Mouse (Mus musculus): ENCODE data around the gene Btbd19. TPM values are rescaled to one million over a fixed set of nuclear protein-coding genes. Genes with fewer than 3 reads are reported as not detected.

Btbd19 gene
- 19.8 and 24.4 TPM in 2 replicates for polyA plus RNA-seq (2012; rRNA removed; ENCODE audit: low replicate concordance)

DNA sequence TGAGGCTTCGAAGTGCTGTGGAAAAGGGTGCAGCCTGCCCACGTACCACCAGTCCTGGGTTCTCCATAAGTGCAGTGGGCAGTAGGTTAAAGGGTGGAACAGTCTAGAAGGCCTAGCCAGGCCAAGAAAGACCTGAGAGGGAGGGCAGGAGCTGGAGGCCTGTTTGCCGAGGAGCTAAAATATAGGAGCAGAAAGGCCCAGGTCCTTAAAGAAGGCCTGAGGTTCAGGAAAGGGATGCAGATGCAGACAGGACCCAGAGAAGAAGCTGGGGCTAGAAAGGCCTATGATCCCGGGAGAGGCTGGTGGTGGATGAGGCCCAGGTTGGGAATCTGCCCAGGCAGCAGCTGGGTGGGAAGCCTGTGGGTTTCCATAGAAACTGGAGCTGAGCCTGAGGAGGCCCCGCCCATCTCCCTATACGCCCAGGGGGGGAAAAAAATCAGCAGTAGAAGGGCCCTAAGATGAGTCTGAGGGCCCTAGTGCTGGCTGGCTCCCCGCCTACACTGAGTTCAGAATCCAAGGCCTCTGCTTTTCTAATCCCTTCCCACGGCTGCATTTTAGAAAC, at the start of gene Btbd19:
Gene Btbd19, minus strand, starts transcription at position 378 of the 562 bp plus-strand sequence.

DNA sequence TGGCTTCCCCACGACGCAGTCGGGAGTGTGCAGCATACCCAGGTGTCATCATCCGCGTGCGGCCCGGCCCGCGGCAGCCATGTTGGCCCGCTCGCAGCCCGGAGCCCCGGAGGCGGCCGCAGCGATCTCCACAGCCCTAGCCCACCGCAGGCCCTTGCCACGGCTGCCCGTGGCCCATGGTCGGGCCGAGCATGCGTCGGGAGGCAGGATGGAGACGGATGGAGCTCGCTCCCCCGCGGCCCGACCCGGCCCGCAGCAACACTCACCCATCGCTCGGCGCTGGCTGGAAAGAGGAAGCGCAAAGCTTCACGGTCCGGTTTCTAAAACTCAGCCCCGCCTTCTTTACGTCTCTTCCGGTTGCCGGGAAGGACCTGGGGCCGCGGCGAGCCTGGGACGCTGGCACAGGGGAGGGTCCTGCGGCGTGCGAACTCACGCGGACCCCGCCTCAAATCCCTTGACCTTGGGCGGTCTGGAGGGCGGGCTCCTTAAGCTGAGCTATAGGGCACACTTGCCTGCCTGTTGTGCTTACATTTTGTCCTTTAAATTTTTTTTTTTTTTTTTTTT, 30.3 kb upstream of the Btbd19 start, which contains the start of gene Rps8:
Gene Rps8, minus strand, starts transcription at position 452 of the 564 bp plus-strand sequence.

DNA sequence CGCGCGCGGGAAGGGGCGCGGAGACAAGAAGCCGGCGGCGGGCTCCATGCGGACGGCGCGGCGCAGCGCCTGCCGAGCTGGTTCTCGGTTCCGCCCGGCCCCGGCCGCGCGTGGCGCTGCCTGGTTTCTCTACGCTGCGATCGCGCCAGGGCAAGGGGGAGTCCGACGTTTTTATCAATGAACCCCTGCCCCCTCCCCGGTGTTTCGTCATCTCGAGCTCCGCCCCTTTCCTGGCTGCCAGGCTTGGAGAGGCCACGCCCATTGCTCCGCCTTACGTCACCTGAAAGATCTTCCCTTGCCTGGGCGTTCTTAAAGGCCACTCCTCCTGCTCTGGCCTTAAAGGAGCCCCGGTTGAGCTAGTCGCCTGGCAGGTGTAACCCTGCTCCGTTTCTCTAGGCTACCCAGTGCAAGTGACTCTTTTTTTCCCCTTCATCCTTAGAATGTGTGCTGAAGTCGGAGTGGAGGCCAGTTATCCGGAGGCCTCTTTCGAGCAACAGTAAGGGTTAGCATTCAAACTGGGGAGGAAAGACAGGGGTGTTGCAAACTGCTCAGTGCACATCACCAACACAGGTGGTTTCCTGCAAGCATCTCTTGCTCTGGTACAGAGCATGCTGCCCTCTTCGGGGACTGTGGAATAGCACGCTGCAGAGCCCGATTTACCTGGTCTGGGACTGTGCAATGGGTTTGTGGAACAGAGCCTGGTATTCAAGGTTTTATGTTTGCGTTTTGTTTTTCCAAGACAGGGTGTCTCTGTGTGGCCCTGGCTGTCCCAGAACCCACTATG, 8.5 kb upstream of the Btbd19 start, which contains the start of gene Plk3:
Gene Plk3, minus strand, starts transcription at position 147 of the 784 bp plus-strand sequence.

DNA sequence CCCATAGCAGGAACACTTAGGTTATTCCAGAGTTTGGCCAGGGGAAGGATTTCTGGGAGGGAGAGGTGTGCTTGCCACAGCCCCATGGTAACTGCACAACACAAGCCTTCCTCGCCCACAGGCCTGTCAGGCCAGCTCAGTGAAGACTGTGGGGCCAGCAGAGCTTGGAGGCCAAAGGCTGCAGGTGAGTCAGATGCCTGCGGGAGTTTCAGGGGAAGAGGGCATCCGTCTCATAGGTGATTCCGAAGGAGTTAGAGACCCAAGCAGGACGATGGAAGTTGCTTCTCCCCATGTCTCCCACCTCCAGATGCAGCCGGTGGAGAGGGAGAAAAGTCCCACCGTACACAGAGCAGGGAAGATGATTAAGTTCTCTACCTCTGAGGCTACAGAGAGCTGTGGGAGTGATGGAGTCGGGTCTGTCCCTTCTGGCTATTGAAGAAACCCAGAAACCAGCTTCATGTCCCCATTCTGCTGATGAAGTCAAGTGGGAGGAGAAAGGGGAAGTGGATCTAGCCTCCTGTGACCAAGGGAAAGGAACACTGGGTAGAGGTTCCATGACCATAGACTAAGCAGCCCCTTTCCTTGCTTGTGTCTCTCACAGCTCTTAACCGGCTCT, 1.3 kb upstream of the Btbd19 start, which contains the start of gene Tctex1d4:
Gene Tctex1d4, plus strand, starts transcription at position 120 of the 616 bp plus-strand sequence.

DNA sequence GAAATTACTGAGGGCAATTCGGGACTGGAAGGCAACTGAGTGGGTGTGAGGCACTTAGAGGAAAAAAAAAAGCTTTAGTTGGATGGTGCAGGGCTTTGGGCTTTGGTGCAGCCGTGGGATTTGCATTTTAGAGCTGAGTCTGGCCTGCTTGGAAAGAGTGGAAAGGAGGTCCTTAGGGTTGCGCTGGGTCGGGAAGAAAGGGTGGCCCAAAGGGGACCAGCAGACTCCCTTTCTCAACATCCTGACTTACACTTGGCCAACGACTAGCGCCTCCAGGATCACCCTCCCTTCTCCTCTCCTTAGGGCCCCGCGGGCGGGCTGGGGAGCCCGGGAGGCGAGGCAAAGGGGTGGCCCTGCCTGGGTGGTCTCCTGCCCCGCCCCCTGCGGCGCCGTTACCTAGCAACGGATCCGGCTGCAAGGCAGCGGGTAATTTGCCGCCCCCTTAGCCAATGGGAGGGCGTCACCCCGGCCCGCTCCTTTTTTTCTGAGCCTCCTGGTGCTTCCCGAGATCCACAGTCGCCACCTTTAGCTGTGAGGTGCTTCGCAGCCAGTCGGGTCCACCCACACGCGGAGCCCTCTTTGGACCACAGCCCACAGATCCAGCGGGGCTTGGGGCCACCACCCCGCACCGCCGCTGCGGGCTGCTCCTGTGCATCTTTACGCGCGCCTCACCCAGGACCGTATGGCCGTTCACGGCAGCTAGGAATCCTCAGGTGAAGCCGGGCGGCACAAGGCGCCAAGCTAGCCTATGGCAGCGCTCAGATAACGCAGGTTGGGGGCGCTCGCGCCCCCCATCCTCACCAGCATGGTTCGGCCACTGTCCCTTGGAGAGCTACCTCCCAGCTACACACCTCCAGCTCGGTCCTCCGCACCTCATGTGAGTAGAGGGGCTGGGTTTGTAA, 29.7 kb downstream of the Btbd19 start, which contains the start of gene Ptch2:
Gene Ptch2, plus strand, starts transcription at position 525 of the 902 bp plus-strand sequence.

Other genes starting within 250 kb of the Btbd19 start
- gene Zswim5, start 248.3 kb downstream of the Btbd19 start, polyA plus RNA-seq (2012; rRNA removed; ENCODE audit: low replicate concordance), result 0.10 and 0.91 TPM in 2 replicates
- gene Urod, start 131.3 kb downstream of the Btbd19 start, polyA plus RNA-seq (2012; rRNA removed; ENCODE audit: low replicate concordance), result 91.4 and 104 TPM in 2 replicates
- gene Hectd3, start 130.4 kb downstream of the Btbd19 start, polyA plus RNA-seq (2012; rRNA removed; ENCODE audit: low replicate concordance), result 45.0 and 57.2 TPM in 2 replicates
- gene Eif2b3, start 106.3 kb downstream of the Btbd19 start, polyA plus RNA-seq (2012; rRNA removed; ENCODE audit: low replicate concordance), result 14.9 and 23.4 TPM in 2 replicates
- gene Ptch2, start 29.6 kb downstream of the Btbd19 start, polyA plus RNA-seq (2012; rRNA removed; ENCODE audit: low replicate concordance), result 35.8 and 41.0 TPM in 2 replicates
- 1.4 and 1.6 TPM in 2 replicates for gene Tctex1d4, start 1.1 kb upstream of the Btbd19 start, polyA plus RNA-seq (2012; rRNA removed; ENCODE audit: low replicate concordance)
- 10.4 and 11.0 TPM in 2 replicates for gene Plk3, start 8.2 kb upstream of the Btbd19 start, polyA plus RNA-seq (2012; rRNA removed; ENCODE audit: low replicate concordance)
- 293 and 872 TPM in 2 replicates for gene Rps8, start 30.5 kb upstream of the Btbd19 start, polyA plus RNA-seq (2012; rRNA removed; ENCODE audit: low replicate concordance)
- gene Kif2c, start 56.9 kb upstream of the Btbd19 start, polyA plus RNA-seq (2012; rRNA removed; ENCODE audit: low replicate concordance), result 0.49 and 3.5 TPM in 2 replicates
- 40.8 and 59.3 TPM in 2 replicates for gene Tmem53, start 126.2 kb upstream of the Btbd19 start, polyA plus RNA-seq (2012; rRNA removed; ENCODE audit: low replicate concordance)
- 0.24 and 0.63 TPM in 2 replicates for gene Armh1, start 126.4 kb upstream of the Btbd19 start, polyA plus RNA-seq (2012; rRNA removed; ENCODE audit: low replicate concordance)